In the genomic region with DNA sequence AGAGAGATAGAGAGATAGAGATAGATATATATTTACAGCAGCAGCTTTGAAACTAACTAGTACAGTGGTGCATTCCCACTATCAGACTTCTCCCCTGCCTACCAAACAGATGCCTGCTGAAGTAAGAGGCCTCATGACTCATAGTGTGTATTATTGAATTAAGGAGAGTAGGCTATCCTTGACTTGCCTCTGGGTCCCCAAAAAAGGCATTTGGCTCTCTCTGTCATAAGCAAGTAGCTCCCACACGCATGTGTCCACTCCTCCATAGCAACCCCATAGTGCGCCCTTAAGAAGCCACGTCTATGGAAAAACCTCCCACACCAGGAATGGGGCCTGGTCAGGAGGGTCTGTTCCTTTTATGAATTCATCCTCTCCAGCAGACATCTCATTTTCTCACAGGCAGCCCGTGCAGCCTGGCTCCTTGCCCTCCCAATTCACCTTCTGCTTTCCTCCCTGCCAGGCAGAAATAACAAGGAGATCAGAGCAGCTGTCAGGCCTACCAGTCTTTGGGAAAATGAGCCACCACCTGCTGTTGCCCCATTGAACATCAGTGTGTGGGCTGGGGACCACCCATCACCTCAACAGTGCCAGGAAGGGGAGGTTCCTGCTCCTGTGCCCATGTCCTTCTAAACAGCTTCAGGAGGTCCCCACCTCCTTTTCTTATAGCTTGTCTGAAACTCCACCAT, we compare ENCODE assay signal across 12 mouse cellular contexts.
DNase-seq lines count a peak whose midpoint lies in the region; ATAC-seq and TF ChIP-seq lines count a peak whose summit lies in the region.
"Had no signal": no experiment of that assay in that cellular context is flagged by ENCODE, and none has a peak within 500 bp of the region (broad histone marks: within the 10 kb centered on the region; RNA-seq: fewer than 3 reads in every experiment).

No protein-coding gene starts in this region.

- DNase-seq in cerebellum, adult 18-20 months: peak; percentile 32 to 33
- DNase-seq in midbrain, postnatal 0 days (ENCODE audit: low spot score): peak; percentile 84
- DNase-seq in midbrain, embryonic 11.5 days (ENCODE audit: low spot score, missing footprints): no peak
- peak; percentile 25 to 64 for DNase-seq in left cerebral cortex, adult 2 months (ENCODE audit: extremely low spot score in 1 of 2, low spot score in 2 of 2)
- DNase-seq in right cerebral cortex, postnatal 36 days (ENCODE audit: low spot score in 2 of 2): peak; percentile 16 to 40
- no peak for DNase-seq in testis, postnatal 14 days (ENCODE audit: low spot score)
- DNase-seq: heart, adult 2 months; kidney, postnatal 10 days; liver, embryonic 13.5 days; lung, postnatal 36 days had no signal

- H3K4me3 ChIP-seq in midbrain, postnatal 0 days (ENCODE audit: low read depth, low read length): no peak overlapping the region
- no peak overlapping the region for H3K4me3 ChIP-seq in midbrain, embryonic 11.5 days (ENCODE audit: low read depth, low read length)
- H3K4me3 ChIP-seq in left cerebral cortex, adult 2 months: no peak overlapping the region
- no peak overlapping the region for H3K4me3 ChIP-seq in intestine, postnatal 0 days (ENCODE audit: low read depth, low read length)
- H3K4me3 ChIP-seq: heart, adult 2 months; liver, embryonic 13.5 days had no signal

- H3K9me3 ChIP-seq in midbrain, postnatal 0 days (ENCODE audit: low read length): no peaks in the 10 kb centered on the region
- no peaks in the 10 kb centered on the region for H3K9me3 ChIP-seq in midbrain, embryonic 11.5 days (ENCODE audit: control insufficient read depth, low read length)
- no peaks in the 10 kb centered on the region for H3K9me3 ChIP-seq in intestine, postnatal 0 days (ENCODE audit: control insufficient read depth)
- H3K9me3 ChIP-seq: liver, embryonic 13.5 days had no signal

- H3K4me2 ChIP-seq in midbrain, postnatal 0 days (ENCODE audit: low read depth, low read length, poor library complexity, severe bottlenecking): no peak overlapping the region
- H3K4me2 ChIP-seq in midbrain, embryonic 11.5 days: no peak overlapping the region
- H3K4me2 ChIP-seq in intestine, postnatal 0 days (replicated peaks; ENCODE audit: low read depth): no peak overlapping the region
- H3K4me2 ChIP-seq: liver, embryonic 13.5 days had no signal

- no peaks in the 10 kb centered on the region for H3K36me3 ChIP-seq in midbrain, postnatal 0 days (ENCODE audit: insufficient read depth, low read length)
- no peaks in the 10 kb centered on the region for H3K36me3 ChIP-seq in midbrain, embryonic 11.5 days (ENCODE audit: control insufficient read depth, insufficient read depth, low read length)
- H3K36me3 ChIP-seq in intestine, postnatal 0 days (ENCODE audit: control insufficient read depth, insufficient read depth): no peaks in the 10 kb centered on the region
- H3K36me3 ChIP-seq: liver, embryonic 13.5 days had no signal

- no peaks in the 10 kb centered on the region for H3K27me3 ChIP-seq in midbrain, postnatal 0 days (ENCODE audit: insufficient read depth, low read length)
- no peaks in the 10 kb centered on the region for H3K27me3 ChIP-seq in midbrain, embryonic 11.5 days (ENCODE audit: control insufficient read depth, insufficient read depth, low read length)
- H3K27me3 ChIP-seq in intestine, postnatal 0 days (replicated peaks; ENCODE audit: control insufficient read depth, insufficient read depth, low read length): no peaks in the 10 kb centered on the region
- H3K27me3 ChIP-seq: liver, embryonic 13.5 days had no signal

- no peak overlapping the region for H3K9ac ChIP-seq in midbrain, postnatal 0 days (replicated peaks; ENCODE audit: low read length, poor library complexity, severe bottlenecking)
- no peak overlapping the region for H3K9ac ChIP-seq in midbrain, embryonic 11.5 days (ENCODE audit: low read length)
- no peak overlapping the region for H3K9ac ChIP-seq in intestine, postnatal 0 days (ENCODE audit: low read depth, low read length)
- H3K9ac ChIP-seq: liver, embryonic 13.5 days had no signal

- intact Hi-C loops in left cerebral cortex, adult 2 months (cut with DNase I): loop anchor here (1.0 to 2.0 kb wide), 2 partner anchors 35 to 109 kb away; no protein-coding TSS in a partner anchor

- no peaks in the 10 kb centered on the region for H3K4me1 ChIP-seq in midbrain, postnatal 0 days (ENCODE audit: insufficient read depth, low read length)
- no peaks in the 10 kb centered on the region for H3K4me1 ChIP-seq in midbrain, embryonic 11.5 days (ENCODE audit: control insufficient read depth, insufficient read depth, low read length)
- no peaks in the 10 kb centered on the region for H3K4me1 ChIP-seq in intestine, postnatal 0 days (replicated peaks; ENCODE audit: control insufficient read depth, insufficient read depth, low read length)
- H3K4me1 ChIP-seq: liver, embryonic 13.5 days had no signal

- no peak overlapping the region for H3K27ac ChIP-seq in midbrain, postnatal 0 days (ENCODE audit: low read depth, low read length)
- no peak overlapping the region for H3K27ac ChIP-seq in midbrain, embryonic 11.5 days (ENCODE audit: low read depth, low read length)
- H3K27ac ChIP-seq in left cerebral cortex, adult 2 months: 0 out of 2 replicates have a peak overlapping the region, but pooled peaks have one; percentile 40
- no peak overlapping the region for H3K27ac ChIP-seq in intestine, postnatal 0 days (ENCODE audit: low read depth, low read length)
- H3K27ac ChIP-seq: heart, adult 2 months; liver, embryonic 13.5 days had no signal

- WGBS in midbrain, postnatal 0 days: 63% methylated on average over 4 of the region's 4 CpGs
- WGBS in midbrain, embryonic 11.5 days: 74% methylated on average over 4 of the region's 4 CpGs
- WGBS in intestine, postnatal 0 days: 77% methylated on average over 4 of the region's 4 CpGs

- TF ChIP-seq CTCF in midbrain, postnatal 0 days (IDR thresholded peaks at IDR 0.05): no peak
- no peak for TF ChIP-seq CTCF in left cerebral cortex, adult 2 months (IDR thresholded peaks at IDR 0.05)
- TF ChIP-seq CTCF in intestine, postnatal 0 days (IDR thresholded peaks at IDR 0.05; ENCODE audit: low read depth): no peak

- no peak for ATAC-seq in cerebellum, adult (ENCODE audit: insufficient number of reproducible peaks, low FRiP score, low TSS enrichment)
- ATAC-seq in midbrain, postnatal 0 days (ENCODE audit: low FRiP score): no peak; the same call in 1 of the 2 replicates
- no peak for ATAC-seq in midbrain, embryonic 11.5 days (ENCODE audit: low FRiP score)
- ATAC-seq in intestine, postnatal 0 days: no peak

Comparison
In these comparisons a context has a peak if more than half of its experiments do, and no peak if none do; other contexts are left out.
1. DNase-seq: peak in cerebellum, adult 18-20 months (2 of 2), midbrain, postnatal 0 days (single experiment), left cerebral cortex, adult 2 months (2 of 2) and right cerebral cortex, postnatal 36 days (2 of 2); none in midbrain, embryonic 11.5 days (single experiment) and testis, postnatal 14 days (single experiment).